Mouse (Mus musculus) cerebellum, adult 18-20 months (tissue): ENCODE results near the gene Gm14137.

Experiments used
- DNase-seq, 2 experiments: peaks; one replicate each; pipeline ENCODE4 v3.0.0; 2021

The Gm14137 gene

GRCm38 (mm10) chr2:119173991-119174651 lies at the start of gene Gm14137:
Gene Gm14137, plus strand, starts transcription at chr2:119174509.
- no peak for DNase-seq

GRCm38 (mm10) chr2:119136346-119136898 lies 37.9 kb upstream of the Gm14137 start:
- no peak for DNase-seq

- no peak for DNase-seq
Measured at GRCm38 (mm10) chr2:119145199-119145598, 29.1 kb upstream of the Gm14137 start.

GRCm38 (mm10) chr2:119146435-119146834 lies 27.9 kb upstream of the Gm14137 start:
- no peak for DNase-seq

- no peak for DNase-seq
Measured at GRCm38 (mm10) chr2:119147160-119147678, 27.1 kb upstream of the Gm14137 start.

- DNase-seq, result no peak
Measured at GRCm38 (mm10) chr2:119147775-119148174, 26.5 kb upstream of the Gm14137 start.

- DNase-seq, result no peak
Measured at GRCm38 (mm10) chr2:119152255-119152654, 22.1 kb upstream of the Gm14137 start.

GRCm38 (mm10) chr2:119154683-119155082 lies 19.6 kb upstream of the Gm14137 start:
- no peak for DNase-seq

- no peak for DNase-seq
Measured at GRCm38 (mm10) chr2:119155388-119155787, 18.9 kb upstream of the Gm14137 start.

GRCm38 (mm10) chr2:119156081-119156680 lies 18.1 kb upstream of the Gm14137 start:
- peak in 1 of 2 experiments; percentile 36 for DNase-seq

GRCm38 (mm10) chr2:119156681-119157572 lies 17.4 kb upstream of the Gm14137 start, which contains the start of gene Rmdn3:
Gene Rmdn3, minus strand, starts transcription at chr2:119157034.
- DNase-seq, result peak; percentile 95 to 98

GRCm38 (mm10) chr2:119157836-119158235 lies 16.5 kb upstream of the Gm14137 start:
- no peak for DNase-seq

- no peak for DNase-seq
Measured at GRCm38 (mm10) chr2:119161247-119161646, 13.1 kb upstream of the Gm14137 start.

- DNase-seq, result no peak
Measured at GRCm38 (mm10) chr2:119163135-119163534, 11.2 kb upstream of the Gm14137 start.

- DNase-seq, result no peak
Measured at GRCm38 (mm10) chr2:119163999-119164398, 10.3 kb upstream of the Gm14137 start.

- no peak for DNase-seq
Measured at GRCm38 (mm10) chr2:119165401-119165800, 8.9 kb upstream of the Gm14137 start.

GRCm38 (mm10) chr2:119166901-119167865 lies 7.1 kb upstream of the Gm14137 start, which contains the start of gene Gchfr:
Gene Gchfr, plus strand, starts transcription at chr2:119167773.
- peak; percentile 59 to 65 for DNase-seq

GRCm38 (mm10) chr2:119167866-119168256 lies 6.4 kb upstream of the Gm14137 start:
- no peak for DNase-seq

GRCm38 (mm10) chr2:119170282-119170681 lies 4.0 kb upstream of the Gm14137 start:
- no peak for DNase-seq

- DNase-seq, result no peak
Measured at GRCm38 (mm10) chr2:119171574-119171973, 2.7 kb upstream of the Gm14137 start.

GRCm38 (mm10) chr2:119172446-119172845 lies 1.9 kb upstream of the Gm14137 start:
- DNase-seq, result no peak
